Mouse (Mus musculus): ENCODE results near the gene Slc8b1.

DNA sequence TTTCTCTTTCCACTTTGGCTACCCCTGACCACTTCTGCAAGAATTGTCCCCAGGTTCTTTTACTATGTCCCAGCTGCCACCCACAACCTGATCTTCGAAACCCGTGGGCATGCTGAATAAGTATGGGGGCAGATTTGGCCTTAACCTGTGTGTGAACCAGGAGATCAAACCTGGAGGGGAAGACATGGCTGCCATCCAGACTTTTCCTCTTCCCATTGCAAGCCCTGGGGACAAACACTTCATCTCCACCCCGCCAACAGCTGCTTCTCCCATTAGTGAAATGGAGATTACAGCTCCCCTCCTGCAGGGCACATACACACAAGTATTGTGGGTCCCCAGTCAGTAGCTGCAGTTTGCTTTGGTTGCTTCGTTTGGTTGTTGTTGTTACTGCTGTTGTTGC, 3.7 kb upstream of the Slc8b1 start:
- no peak for TF ChIP-seq CTCF (IDR thresholded peaks at IDR 0.05 in 2 of 3, conservative IDR thresholded peaks at IDR 0.05 in 1 of 3; ENCODE audit: control insufficient read depth in 1 of 3, insufficient read depth in 1 of 3, low read depth in 2 of 3, low read length in 3 of 3, poor library complexity in 1 of 3, severe bottlenecking in 1 of 3)
- no peak for TF ChIP-seq ZNF384 (IDR thresholded peaks at IDR 0.05; ENCODE audit: low read depth, low read length)
- no peak for TF ChIP-seq HCFC1 (IDR thresholded peaks at IDR 0.05; ENCODE audit: low read depth, low read length)
- no peak for TF ChIP-seq MEF2A (IDR thresholded peaks at IDR 0.05; ENCODE audit: extremely low read depth, insufficient replicate concordance, low read depth, low read length, poor library complexity, severe bottlenecking)
- TF ChIP-seq GATA1 (IDR thresholded peaks at IDR 0.05; ENCODE audit: low read depth, low read length) = no peak
- no peak for TF ChIP-seq MXI1 (IDR thresholded peaks at IDR 0.05; ENCODE audit: low read depth, low read length)
- no peak for TF ChIP-seq POLR2A (IDR thresholded peaks at IDR 0.05; ENCODE audit: control insufficient read depth in 1 of 2, insufficient read depth in 1 of 2, low read depth in 1 of 2, low read length in 2 of 2, poor library complexity in 1 of 2)
- no peak for TF ChIP-seq ZKSCAN1 (IDR thresholded peaks at IDR 0.05; ENCODE audit: low read depth, low read length)
- no peak for TF ChIP-seq UBTF (IDR thresholded peaks at IDR 0.05; ENCODE audit: borderline replicate concordance, insufficient read depth, low read depth, low read length)
- no peak for TF ChIP-seq ETS1 (IDR thresholded peaks at IDR 0.05; ENCODE audit: low read depth, low read length)
- no peak for TF ChIP-seq KAT2A (conservative IDR thresholded peaks at IDR 0.05; ENCODE audit: low read depth, low read length)
- no peak for TF ChIP-seq CHD1 (IDR thresholded peaks at IDR 0.05; ENCODE audit: low read depth, low read length)
